Mouse (Mus musculus) heart, postnatal 0 days (tissue): ENCODE measurements around the gene Aes.

Source experiments
- CTCF ChIP-seq: IDR thresholded peaks from 2 replicates; pipeline ENCODE4 v1.5.1; 2016; ENCODE audit warnings: antibody characterized with exemption, control low read depth, low read depth
- EP300 ChIP-seq: IDR thresholded peaks from 2 replicates; pipeline ENCODE4 v1.6.1; 2016; ENCODE audit warnings: antibody characterized with exemption, low read depth

DNA sequence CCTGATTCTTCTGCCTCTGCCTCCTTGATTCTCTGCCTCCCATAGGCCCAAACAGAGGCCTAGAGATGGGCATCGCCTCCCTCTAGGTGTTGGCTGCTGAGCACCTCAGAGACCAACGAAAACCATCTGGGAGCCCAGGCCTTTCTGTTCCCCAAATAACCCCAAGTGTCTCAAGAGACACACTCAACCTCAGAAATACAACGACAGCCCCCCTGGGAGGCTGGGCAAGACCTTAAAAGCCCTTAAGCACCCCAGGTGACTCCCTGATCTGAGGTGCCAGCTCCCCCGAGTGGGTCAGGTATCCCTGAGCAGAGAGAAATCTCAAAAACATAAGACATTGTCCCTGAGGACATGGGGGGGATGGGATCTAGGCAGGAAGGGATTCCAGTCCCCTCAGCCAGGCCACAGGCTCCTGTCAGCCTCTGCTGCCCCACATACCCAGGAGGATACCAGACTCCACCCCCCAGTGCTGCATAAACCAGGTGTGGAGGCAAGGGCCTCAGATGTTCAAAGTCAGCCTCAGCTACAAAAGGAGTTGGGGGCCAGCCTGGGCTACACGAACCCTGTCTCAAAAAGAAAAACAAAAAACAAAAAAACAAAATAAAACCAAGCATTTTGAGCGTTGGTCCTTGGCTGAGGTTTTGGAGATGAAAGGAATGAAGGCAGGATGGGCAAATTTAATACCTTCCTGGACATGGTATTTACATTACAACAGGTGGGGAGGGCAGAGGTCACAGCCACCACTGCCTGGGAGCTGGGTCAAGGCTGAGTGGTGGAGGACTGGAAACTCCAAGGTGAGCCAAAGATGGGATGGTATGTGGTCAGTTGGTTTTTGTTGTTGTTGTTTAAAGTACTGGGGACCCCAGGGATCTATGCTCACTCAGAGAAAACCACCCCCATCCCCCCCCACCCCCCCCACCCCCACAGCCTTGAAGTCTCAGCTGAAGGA lies 5.2 kb upstream of the Aes start:
- TF ChIP-seq CTCF (no peak), EP300 (no peak)
